Mouse (Mus musculus) spleen, adult 2 months (tissue): ENCODE data around the gene Jakmip3.

ENCODE experiments used
- CTCF ChIP-seq: fragments of 200-500 bp; IDR thresholded peaks from 2 replicates; pipeline ENCODE4 v1.5.1; 2011; ENCODE audit warnings: mild to moderate bottlenecking, inconsistent platforms; ENCODE audit not compliant: insufficient read depth, insufficient read length, insufficient replicate concordance; ENCODE audit errors: extremely low read depth
- POLR2A ChIP-seq: fragments of 200-500 bp; IDR thresholded peaks from 2 replicates; pipeline ENCODE4 v1.6.1; 2011; ENCODE audit warnings: low read depth, low read length, inconsistent platforms

DNA sequence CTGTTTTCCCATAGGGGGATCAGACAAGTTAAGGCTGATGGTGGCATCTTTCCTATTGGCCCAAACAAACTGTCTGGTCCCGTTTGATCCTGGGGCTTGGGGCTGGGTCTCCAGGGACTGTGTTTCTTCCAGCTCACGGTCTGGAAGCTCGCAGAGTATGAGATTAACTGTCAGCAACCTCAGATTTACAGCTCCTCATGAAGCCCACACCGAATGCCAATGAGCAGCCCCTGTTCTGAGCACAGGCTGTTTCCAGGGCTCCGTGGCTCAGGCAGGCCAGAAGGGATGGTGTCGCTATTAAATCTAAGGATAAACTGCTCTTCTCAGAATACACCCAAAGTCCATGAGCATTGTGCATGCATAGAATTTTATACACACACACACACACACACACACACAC, 133.7 kb downstream of the Jakmip3 start:
- TF ChIP-seq CTCF (no peak), POLR2A (no peak)
